Mouse (Mus musculus): ENCODE data around the gene Gm6164. TPM values are rescaled to one million over a fixed set of nuclear protein-coding genes. Genes with fewer than 3 reads are reported as not detected.
"Not testable (repeated sequence)": the region's sequence is repeated elsewhere in the genome, so short reads cannot be mapped to it uniquely, and the experiment has no call there.

Gm6164 gene
- total RNA-seq (2017), result not detected in 3 replicates

GRCm38 (mm10) chr7:20205507-20205906, at the start of gene Gm6164:
TSS of gene Gm6164 (minus strand) at chr7:20205607.
- not testable (repeated sequence) for ATAC-seq (replicated peaks; ENCODE audit: insufficient number of reproducible peaks, low FRiP score, low TSS enrichment, poor library complexity, severe bottlenecking)

- ATAC-seq (replicated peaks; ENCODE audit: insufficient number of reproducible peaks, low FRiP score, low TSS enrichment, poor library complexity, severe bottlenecking), result not testable (repeated sequence)
These were observed 28.3 kb upstream of the Gm6164 start, which contains the start of gene Gm4498 for GRCm38 (mm10) chr7:20233728-20234127. TSS of gene Gm4498 (minus strand) at chr7:20233828.

- ATAC-seq (replicated peaks; ENCODE audit: insufficient number of reproducible peaks, low FRiP score, low TSS enrichment, poor library complexity, severe bottlenecking), result not testable (repeated sequence)
These were observed 12.0 kb downstream of the Gm6164 start, which contains the start of gene Vmn1r95 for GRCm38 (mm10) chr7:20193410-20193809. TSS of gene Vmn1r95 (plus strand) at chr7:20193710.

- ATAC-seq (replicated peaks; ENCODE audit: insufficient number of reproducible peaks, low FRiP score, low TSS enrichment, poor library complexity, severe bottlenecking), result not testable (repeated sequence)
These were observed 37.1 kb downstream of the Gm6164 start, which contains the start of gene Vmn1r94 for GRCm38 (mm10) chr7:20168277-20168676. TSS of gene Vmn1r94 (minus strand) at chr7:20168377.

Other genes starting within 250 kb of the Gm6164 start
- not detected in 3 replicates for gene Ceacam20, start 240.2 kb downstream of the Gm6164 start, total RNA-seq (2017)
- not detected in 3 replicates for gene Nlrp9b, start 214.1 kb downstream of the Gm6164 start, total RNA-seq (2017)
- gene Vmn1r91, start 105.9 kb downstream of the Gm6164 start, total RNA-seq (2017), result not detected in 3 replicates
- gene Gm16442, start 83.0 kb downstream of the Gm6164 start, total RNA-seq (2017), result not detected in 3 replicates
- gene Vmn1r93, start 66.5 kb downstream of the Gm6164 start, total RNA-seq (2017), result not detected in 3 replicates
- gene Vmn1r94, start 37.2 kb downstream of the Gm6164 start, total RNA-seq (2017), result not detected in 3 replicates
- gene Vmn1r95, start 11.9 kb downstream of the Gm6164 start, total RNA-seq (2017), result not detected in 3 replicates
- gene Gm4498, start 28.2 kb upstream of the Gm6164 start, total RNA-seq (2017), result not detected in 3 replicates
- not detected in 3 replicates for gene Gm5890, start 57.2 kb upstream of the Gm6164 start, total RNA-seq (2017)
- gene Gm4133, start 128.5 kb upstream of the Gm6164 start, total RNA-seq (2017), result not detected in 3 replicates
- not detected in 3 replicates for gene Gm5728, start 169.8 kb upstream of the Gm6164 start, total RNA-seq (2017)
- not detected in 3 replicates for gene Vmn1r100, start 212.3 kb upstream of the Gm6164 start, total RNA-seq (2017)
- gene Vmn1r101, start 237.0 kb upstream of the Gm6164 start, total RNA-seq (2017), result not detected in 3 replicates

Data from monocyte, adult 5-6 weeks (primary cell).